Mouse (Mus musculus): Measurements from ENCODE around the gene Olfr913.

Gene Olfr913

GRCm38 (mm10) chr9:38592459-38592858, at the start of gene Olfr913:
TSS of gene Olfr913 (plus strand) at chr9:38592759.
- no peak for DNase-seq (ENCODE audit: low spot score)

- DNase-seq (ENCODE audit: low spot score), result no peak
Observed at GRCm38 (mm10) chr9:38579878-38580277, 12.7 kb upstream of the Olfr913 start, which contains the start of gene Olfr912. TSS of gene Olfr912 (plus strand) at chr9:38580178.

GRCm38 (mm10) chr9:38591056-38591455, 1.5 kb upstream of the Olfr913 start:
- no peak for DNase-seq (ENCODE audit: low spot score)

- no peak for DNase-seq (ENCODE audit: low spot score)
Observed at GRCm38 (mm10) chr9:38604802-38605201, 12.2 kb downstream of the Olfr913 start, which contains the start of gene Olfr914. TSS of gene Olfr914 (plus strand) at chr9:38605102.

GRCm38 (mm10) chr9:38632406-38632805, 39.8 kb downstream of the Olfr913 start:
- DNase-seq (ENCODE audit: low spot score), result no peak
